Mouse (Mus musculus) gastrocnemius, postnatal 25 days (tissue): Measurements from ENCODE around the gene Sh3bgr. TPM values are rescaled to one million over a fixed set of nuclear protein-coding genes. Genes with fewer than 3 reads are reported as not detected.

ENCODE experiments used
- DNase-seq: peaks from one replicate; pipeline ENCODE4 v3.0.0; 2022
- long read RNA-seq, 2 experiments: library from polyadenylated mRNA; stranded (forward); transcript quantifications; one replicate each; pipeline ENCODE4 v2.0.0; 2021
- total RNA-seq, 2 experiments: library from RNA; stranded (reverse); gene quantifications; 1 replicate in 1 of 2; 2 replicates in 1 of 2; pipeline ENCODE4 v1.2.3; 2021

The Sh3bgr gene
- 100 to 1,000 TPM; 960 to 980 TPM for total RNA-seq
- long read RNA-seq, experiment 1, transcript Sh3bgr-201 (8 exons, 1,341 nt), result major isoform, 724 of 1,125 reads
- long read RNA-seq, experiment 1, partial matches to known transcripts, result 250 of 1,125 reads
- long read RNA-seq, experiment 1, other reads (novel, unspliced or antisense), result 151 of 1,125 reads
- long read RNA-seq, experiment 2, transcript Sh3bgr-201 (8 exons, 1,341 nt), result major isoform, 569 of 851 reads
- long read RNA-seq, experiment 2, partial matches to known transcripts, result 152 of 851 reads
- long read RNA-seq, experiment 2, other reads (novel, unspliced or antisense), result 129 of 851 reads

DNA sequence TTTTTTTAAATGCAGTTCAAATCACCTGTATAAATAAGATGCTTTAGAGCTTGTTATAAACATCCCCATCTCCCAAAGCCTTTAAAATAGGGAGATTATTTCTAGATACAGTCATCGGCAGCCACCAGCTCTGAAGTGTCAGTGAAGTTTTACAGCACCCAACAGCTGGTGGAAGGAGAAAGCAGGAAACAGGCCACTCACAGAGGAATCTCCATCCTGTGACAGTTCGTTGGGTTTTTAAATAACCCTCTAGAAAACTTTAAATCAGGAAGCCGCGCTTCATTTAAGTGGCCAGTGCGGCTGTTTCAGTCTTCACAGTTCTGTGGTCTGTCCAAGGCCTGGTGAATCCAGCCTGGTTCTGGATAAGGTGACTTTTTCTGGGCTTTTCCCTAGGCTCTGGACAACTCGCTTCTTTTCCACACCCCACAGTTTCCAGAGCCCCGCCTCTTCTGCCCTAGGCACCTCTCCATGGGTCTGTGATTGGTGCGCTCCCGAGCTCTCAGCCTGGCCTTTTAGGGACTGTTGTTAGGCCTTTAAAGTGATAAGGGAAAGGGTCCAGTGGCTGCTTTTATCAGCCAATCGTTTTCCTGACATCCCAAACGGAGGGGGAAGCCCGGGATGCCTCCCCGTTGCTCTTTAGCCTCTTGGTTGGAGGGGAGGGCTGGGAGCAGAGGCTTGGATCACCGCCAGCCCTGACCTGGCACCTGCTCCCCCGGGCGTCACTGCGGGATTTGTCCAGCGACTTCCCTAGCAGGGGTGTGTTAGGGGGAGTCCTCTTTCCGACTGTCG lies at the start of gene Sh3bgr:
Gene Sh3bgr (plus strand): TSS at position 538 of the 789 bp plus-strand sequence.
- DNase-seq, result peak; percentile 89

DNA sequence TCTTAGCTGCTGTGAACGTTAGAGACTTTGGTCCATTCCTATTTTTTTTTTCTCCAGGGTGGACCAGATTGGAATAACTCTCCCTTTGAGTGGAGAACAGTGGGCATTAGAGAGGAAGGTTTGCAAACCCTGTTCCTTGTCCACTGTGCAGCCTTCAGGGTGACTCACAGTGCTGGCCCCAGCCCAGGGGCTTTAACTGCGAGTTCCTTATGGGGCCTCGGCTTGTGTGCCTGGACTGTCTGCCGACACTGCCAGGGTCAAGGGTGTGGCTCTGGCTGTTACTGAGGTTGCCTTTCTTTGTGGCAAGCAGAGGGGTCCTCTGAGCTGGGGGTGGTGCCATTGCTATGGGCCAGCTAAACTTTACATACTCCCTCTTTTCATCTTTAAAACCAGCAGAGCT lies 49.3 kb upstream of the Sh3bgr start:
- peak; percentile 36 for DNase-seq

DNA sequence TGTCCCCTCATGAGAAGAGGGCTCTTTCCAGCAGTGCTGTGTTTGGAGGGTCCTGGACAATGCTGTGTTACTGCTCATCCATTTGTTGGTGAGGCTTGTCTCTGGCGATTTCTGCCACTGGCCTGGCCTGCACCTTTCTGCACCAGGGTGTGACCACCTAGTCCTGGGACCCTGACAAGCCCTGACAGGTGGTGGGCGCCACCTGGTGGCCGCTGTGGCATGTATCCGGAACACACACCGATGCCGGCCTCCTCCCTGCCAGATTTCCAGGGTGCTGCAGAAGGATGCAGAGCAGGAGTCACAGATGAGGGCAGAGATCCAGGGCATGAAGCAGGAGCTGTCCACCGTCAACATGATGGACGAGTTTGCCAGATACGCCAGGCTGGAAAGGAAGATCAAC lies 48.7 kb upstream of the Sh3bgr start:
- peak; percentile 60 for DNase-seq

DNA sequence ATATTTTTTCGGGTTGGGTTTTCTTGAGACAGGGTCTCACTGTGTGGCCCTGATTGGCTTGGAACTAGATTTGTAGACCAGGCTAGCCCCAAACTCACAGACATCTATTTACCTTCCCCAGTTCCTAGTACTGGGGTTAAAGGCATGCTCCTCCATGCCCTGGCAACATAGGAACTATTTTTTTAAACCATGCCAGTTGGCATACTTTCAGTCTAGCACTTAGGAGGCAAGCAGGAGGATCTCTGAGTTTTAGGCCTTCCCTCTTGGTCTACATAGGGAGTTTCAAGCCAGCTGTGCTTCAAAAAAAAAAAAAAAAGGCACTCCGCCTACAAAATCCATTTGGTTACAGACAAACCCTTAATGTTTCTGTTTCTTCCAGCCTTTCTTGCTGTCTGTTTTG lies 45.8 kb upstream of the Sh3bgr start:
- no peak for DNase-seq

DNA sequence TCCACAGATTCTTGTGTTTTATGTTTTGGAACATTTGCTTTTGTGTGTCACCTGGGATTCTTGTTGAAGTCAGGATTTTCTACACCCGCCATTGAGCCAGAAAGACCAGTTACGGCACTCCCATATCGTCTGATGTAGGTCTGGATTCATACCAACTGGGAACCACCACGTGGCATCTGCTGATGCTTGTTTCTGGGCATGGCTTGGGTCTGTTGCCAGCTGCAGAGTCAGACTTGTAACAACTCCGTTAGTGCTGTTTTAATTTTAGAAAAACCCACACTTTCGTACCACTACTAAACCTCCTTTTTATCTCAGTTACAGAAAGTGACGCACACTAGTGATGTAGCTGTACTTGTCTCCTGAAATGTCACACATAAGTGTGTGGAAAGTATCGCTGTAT lies 44.2 kb upstream of the Sh3bgr start:
- DNase-seq, result no peak

DNA sequence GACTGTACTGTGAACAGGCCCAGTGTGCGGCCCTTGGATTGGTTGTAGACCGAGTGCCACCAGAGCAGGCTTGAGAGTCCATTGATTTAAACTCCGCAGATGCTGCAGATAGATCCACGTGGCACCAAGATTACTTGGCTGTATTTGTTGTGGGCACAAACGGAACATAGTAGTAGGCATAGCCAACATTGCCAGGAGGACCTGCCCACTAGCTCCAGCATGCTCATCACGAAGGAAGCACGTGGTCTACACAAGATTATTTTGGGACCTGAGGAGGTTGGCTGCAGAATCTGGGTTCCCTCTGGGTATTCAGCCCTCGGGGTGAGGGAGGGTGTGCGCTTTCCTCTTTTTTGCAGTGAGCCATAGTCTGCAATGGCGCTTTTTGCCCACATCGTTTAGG lies 43.1 kb upstream of the Sh3bgr start:
- DNase-seq, result no peak

DNA sequence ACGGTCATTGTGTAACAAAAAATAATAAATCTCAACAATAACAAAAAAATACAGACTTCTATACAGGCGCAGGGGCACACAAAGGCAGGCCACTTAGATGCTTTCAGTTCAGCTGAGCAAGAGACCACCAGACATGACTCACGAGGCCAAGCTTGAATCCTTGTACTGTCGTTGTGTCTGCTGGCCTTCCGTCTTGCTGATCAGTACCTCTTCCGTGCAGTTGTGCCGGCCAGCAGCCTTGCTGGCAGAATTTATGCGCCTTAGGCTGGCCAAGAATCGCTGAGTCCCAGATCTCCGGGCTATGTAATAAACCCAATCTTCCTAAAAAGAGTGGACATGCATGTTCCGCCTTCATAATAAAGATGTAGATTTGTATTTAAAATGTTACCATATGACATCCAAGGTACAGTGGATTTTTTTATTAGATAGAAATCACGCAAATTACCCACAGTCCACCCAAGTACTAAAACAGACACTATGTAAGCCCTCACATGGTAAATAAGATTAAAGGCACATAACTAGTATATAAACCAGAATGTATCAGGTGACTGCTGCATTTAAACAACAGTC lies 41.7 kb upstream of the Sh3bgr start:
- peak; percentile 39 for DNase-seq

DNA sequence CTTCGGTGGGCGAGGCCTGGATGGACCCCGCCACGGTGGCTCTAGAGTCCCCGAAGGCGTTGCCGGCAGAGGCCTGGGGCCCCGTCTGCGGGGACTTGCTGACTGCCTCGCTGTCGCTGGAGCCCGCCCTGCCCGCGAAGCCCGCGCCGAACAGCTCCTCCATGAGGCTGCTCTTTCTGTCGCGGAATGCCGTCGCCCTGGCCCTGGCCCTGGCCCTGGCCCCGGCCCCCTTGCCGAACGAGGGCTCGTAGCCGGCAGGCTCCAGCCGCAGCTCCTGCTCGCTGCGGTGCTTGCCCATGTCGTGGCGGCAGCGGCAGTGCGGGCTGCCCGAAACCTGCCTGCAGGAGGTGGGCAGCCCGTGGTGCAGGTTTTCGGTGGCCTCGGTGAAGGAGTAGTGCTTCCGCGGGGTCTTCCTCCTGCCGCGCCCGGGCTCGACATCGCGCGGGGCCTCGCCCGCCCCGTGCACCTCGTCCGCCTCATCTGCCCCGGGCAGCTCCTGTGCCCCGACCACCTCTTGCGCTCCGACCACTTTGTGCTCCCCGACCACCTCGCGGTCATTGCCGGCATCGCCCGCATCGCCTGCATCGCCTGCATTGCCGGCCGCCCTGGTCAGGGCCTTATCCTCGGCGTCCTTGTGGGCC lies 41.0 kb upstream of the Sh3bgr start:
- DNase-seq, result peak; percentile 57

DNA sequence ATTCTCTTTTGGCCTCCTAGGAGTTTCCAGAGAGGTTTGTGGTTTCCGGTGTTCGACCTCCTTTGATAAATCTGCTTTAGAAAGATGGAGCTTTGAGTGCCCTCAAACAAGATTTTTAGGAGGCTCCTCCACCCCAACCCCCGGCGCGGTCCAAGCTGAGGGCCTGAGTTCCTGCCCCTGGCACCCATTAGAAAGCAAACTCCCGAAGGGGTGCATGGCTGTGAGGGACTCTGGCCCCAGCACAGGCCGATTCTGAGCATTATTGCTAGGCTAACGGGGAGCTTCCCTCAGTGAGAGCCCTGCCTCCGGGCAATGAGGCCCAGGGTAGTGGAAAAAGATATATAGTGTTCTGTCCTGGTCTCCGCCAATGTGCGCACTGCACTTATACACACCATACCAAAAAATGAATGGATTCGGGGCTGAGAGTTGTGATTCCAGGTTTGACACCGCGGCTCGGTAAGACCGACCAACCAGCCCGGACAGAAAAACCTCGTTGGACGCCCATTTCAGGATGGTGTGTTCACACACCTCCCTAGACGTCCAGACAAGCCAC lies 40.4 kb upstream of the Sh3bgr start:
- no peak for DNase-seq

DNA sequence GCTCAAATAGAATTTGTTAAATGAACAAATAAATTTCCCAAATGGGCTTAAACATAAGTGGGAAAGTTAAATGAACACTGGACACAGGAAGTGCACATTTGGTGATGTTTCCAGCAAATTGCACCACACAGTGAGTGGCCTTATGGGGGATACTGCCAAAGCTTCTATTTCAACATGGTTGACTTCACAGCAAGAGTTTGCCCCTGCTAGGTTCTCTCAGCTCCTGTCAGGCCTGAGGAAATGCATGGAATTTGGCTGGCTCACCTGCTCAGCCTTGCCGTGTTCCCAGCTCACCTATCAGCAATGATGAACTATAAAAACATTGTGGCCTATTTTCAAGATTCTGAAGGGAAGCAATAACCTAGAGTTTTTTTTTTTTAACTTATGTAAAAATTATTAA lies 39.3 kb upstream of the Sh3bgr start:
- no peak for DNase-seq

DNA sequence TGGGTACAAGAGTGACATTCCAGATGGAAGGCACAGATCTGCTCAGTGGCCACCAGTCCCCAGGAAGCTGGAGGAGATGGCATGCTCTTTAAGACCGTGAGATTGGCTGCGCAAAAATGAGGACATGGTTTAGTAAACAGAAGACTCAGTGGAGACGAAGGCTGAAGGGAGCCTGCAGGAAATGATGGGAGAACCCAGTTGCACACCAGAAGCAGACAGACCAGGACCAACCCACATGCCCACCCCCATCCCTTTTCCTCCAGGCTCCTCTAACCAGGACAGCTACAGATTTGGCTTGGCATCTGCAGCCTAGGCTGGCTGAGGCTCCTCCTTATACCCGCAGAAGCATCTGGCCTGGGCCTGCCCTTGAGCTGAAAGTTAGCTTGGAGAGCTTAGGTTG lies 38.9 kb upstream of the Sh3bgr start:
- DNase-seq, result no peak

DNA sequence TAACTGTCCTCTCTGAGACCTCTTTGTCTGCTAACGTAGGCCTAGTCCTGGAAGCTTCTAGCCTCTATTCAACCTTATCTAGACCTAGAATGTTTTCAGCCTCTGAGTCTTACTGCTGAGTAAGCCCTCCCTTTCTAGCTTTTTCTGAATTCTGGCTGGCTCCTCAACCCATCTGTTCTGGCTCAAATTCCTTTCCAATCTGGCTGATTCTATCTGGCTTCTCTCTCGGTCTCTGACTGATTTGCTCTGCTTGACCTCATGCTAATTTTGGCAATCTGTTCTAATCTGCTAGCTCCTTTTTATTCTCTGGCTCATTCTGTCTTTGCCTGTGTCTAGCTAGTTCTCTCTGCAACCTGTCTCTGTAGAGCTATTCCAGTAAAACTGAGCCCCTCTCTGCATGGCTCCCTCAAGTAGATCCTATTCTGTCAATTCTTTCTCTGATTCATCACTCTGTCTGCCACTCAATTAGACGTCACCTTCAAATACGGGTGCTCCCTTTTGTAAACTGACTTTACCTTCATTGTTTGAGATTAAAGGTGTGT lies 34.5 kb upstream of the Sh3bgr start:
- DNase-seq, result no peak

DNA sequence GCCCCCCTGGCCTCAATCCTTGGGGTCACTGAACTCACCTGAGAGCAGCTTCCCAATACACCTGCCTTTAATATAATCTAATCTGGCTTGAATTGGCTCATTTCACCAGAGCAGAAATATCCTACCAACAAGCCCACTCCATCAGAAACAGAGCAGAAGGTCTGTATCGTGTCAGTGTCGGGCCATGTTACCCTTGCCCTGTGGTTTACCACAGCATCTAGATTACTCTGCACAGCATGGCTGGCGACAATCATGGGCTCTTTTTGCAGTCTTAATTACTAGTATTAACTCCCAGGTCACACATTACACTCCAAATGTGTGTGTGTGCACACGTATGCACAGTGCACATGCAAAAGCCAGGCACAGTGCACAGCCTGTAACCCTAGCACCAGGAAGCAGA lies 31.4 kb upstream of the Sh3bgr start:
- no peak for DNase-seq

DNA sequence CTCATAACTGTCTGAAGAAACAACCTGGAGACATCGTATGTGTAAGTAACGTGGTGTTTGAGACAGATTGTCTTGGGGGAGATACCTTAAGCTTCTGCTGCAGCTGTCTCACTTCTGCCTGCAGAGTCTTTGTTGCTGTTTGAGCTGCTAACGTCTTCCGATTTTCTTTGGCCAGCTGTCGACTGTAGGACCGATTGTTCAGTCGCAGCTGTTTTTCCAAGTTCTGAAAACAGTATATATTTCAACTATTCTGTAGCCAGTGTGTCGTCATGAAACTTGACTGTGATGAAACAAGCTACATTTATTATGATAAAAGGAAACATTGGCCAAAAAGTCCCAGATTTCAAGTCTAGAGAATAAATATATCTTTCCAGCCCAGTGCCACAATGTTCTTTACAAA lies 26.6 kb upstream of the Sh3bgr start:
- no peak for DNase-seq

DNA sequence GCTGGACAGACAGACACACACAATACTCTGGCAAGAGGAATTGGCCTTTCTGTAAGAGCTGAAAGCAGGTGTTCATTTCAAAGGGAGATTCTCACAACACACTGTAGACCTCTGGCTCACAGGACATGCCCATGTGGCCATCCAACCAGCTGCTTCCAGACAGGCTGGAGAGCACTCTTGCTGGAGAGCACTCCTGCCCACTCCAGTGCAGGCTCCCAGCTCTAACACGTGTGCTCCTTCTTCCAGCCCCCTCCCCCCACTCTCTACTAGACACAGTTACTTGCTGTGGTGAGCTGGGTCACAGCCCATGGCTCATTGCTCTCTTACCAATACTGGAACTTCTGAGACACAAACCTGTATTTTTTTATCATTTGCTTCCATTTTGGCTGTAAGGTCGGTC lies 24.9 kb upstream of the Sh3bgr start:
- no peak for DNase-seq

DNA sequence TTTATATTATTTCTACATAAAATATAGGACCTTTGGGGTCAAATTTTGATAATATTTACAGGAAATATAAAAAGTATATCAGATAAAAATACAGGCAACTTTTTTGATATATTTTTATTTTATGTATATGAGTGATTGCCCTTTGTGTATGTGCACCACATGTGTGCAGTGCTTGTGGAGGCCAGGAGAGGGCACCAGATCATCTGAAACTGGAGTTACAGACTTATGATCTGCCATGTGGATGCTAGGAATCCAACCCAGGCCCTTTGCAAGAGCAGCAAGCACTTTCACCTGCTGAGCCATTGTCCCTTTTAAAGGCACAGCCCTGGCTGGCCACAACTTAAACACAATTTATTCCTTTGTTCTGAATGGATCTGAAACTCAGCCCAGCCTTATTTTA lies 21.1 kb upstream of the Sh3bgr start:
- no peak for DNase-seq

DNA sequence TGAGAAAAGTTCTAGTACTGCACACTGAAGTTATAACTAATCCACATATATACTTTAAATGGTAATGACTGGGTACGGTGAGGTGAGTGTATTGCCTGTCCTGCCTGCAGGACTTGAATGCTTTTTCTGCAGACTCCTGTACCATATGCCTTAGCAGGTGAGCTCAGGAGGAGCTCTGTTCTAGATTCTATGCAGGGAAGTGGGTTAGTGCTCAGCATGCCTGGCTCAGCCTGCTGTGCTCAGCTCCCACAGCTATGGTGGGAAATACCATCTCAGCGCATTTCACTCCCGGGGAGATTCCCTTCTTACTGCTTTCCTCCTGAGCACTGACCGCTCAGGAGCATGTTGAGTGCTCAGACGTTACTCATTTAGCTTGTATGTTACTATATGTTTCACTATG lies 12.6 kb upstream of the Sh3bgr start:
- DNase-seq, result no peak

DNA sequence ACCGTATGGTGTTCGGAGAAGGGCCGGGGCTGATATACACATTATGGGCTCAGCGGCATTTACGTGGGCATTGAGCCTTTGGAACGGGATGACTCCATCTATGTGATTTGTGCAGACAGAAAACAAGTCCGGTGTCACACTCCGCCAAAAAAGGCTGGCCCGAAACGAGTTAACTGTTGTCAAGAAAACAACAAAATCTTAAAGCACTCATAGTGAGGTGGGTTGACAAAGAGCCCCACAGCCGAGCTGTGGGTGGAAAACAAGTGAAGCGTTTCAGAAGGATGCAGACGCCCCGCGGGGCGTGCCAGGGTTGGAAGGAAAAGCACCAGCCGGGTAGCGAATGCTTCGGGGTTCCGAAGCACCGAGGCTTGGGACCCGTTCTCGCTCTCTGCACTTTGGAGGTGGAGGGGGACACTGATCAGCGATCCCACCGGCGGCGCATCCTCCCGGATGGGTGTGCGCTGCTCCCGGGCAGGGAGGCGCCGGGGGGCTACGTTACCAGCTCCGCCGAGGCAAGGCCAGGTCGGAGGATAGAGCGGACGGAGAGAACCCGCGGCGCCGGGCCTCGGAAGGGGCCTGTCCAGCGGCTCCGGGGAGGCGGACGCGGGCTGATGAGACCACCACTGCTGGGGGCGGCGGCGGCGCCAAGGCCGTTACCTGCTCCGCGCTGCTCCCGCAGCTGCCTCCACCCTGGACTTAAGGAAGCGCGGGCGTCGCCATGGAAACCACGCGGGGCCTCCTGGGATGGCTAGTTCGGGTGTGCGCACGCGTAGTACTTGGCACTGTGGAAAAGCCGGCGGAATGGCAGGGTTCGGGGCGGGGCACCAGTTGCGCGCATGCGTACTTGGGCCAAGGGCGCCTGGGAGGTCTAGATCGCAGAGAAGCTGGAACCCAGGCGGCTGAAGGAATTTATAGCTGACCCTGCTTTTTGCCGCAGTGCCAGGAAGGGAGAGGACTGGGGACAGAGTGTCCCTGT lies 8.4 kb upstream of the Sh3bgr start, which contains the start of gene Lca5l:
Gene Lca5l (minus strand): TSS at position 741 of the 976 bp plus-strand sequence.
- peak; percentile 99 for DNase-seq

DNA sequence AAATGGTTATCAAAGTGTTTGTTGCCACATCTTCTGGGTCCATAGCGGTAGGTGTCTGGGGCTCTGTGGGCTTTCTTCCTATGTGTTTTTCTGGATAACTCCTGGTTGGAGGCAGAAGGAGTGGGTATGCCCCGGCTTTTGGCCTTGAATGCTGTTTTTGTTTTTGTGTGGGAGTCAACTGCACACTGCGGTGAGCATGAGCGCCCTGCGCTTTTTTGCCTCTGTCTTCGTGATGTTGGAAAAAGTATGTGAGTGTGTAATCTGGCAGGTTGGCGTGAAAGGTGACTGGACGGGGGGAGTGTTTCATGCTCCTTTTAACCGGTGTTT lies 415 bp downstream of the Sh3bgr start:
- DNase-seq, result no peak

DNA sequence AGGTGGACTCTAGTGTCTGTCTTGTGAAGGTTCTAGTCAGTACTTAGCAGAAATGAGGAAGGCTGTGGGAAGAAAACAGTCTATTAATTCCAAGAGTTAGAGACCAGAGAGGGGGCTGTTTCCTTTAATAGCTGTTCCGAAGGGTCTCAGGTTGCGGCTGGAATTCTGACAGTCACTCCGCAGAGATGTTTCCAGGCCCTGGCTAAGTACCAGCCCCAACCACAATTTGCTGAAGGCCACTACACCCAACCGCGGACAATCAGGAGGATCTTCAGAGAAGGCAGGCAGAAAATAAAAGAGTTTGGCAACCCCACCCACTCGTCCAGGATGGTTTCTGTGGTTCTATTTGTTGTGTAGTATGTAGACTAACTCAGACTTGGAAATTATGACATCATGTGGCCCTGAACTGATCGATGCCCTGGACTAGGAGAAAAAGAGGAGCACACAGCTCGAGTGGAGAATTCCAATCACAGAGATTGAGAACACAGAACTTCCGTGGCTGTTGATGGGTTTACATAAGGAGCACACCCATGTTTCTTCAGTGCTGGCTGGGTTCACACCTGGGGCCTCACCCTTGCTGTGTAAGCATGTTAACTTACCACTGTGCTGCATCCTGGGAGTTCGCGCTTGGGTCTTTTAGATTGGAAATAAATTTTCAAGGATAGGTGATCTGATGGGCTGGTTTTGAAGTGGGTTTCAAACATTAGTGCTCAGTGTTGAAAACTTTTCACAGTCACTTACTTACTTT lies 1.4 kb downstream of the Sh3bgr start:
- peak; percentile 62 for DNase-seq
